Mouse (Mus musculus) small intestine, adult 2 months (tissue): Measurements from ENCODE around the gene Stom.

Source experiments
- CTCF ChIP-seq: fragments of 200-500 bp; IDR thresholded peaks from 2 replicates; pipeline ENCODE4 v1.5.1; 2012; ENCODE audit warnings: low read depth, mild to moderate bottlenecking, control low read depth, inconsistent platforms, low read length, moderate library complexity, mixed read lengths; ENCODE audit not compliant: insufficient replicate concordance, insufficient read length; ENCODE audit errors: extremely low read depth
- POLR2A ChIP-seq: fragments of 200-500 bp; IDR thresholded peaks from 2 replicates; pipeline ENCODE4 v1.6.1; 2012; ENCODE audit warnings: low read depth, mild to moderate bottlenecking, control low read depth, inconsistent platforms, low read length, moderate library complexity

DNA sequence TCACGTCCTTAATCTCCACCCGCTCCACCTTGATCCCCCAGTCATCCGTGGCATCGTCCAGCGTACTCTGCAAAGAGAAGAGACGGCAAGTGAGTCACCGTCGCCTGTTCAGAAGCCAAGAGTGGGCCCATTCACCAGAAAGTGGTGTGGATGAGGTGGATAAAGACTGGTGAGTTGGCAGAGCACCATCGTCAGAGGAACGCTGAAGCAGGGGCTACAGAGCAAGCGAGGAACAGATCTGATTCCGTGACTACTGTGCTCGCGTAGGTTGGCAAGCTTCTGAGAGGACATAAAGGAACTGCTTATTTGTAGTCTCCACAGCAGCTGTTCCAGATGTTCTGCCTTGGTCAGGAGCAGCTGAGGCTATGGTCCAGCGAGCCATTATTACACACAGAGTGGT is 16.4 kb downstream of the Stom start:
- TF ChIP-seq CTCF (no peak), POLR2A (no peak)
